Mouse (Mus musculus): ENCODE measurements around the gene Arl6ip5.
A peak's percentile ranks its signal among the peaks of the same experiment; 100 is the strongest.
"Not testable (repeated sequence)": the region's sequence is repeated elsewhere in the genome, so short reads cannot be mapped to it uniquely, and the experiment has no call there.

Arl6ip5 gene

DNA sequence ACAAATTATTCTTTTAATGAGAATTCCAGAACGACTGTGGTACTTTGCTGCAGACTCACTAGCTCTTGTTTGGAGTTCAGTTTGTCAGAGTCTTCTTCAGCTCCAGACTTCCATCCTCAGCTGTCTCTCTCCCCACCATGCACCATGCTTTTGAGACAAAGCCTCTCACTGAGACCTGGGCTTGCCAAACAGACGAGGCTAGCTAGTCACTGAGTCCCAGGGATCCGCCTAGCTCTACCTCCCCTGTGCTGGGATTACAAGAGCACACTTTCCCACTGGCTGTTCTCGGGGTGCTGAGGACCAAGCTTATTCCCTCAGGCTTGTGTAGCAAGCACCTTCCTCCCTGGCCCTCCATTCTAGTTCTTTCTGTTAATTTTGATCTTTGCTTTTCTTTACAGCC lies 13.1 kb downstream of the Arl6ip5 start:
- no peak for DNase-seq (ENCODE audit: low spot score)

DNA sequence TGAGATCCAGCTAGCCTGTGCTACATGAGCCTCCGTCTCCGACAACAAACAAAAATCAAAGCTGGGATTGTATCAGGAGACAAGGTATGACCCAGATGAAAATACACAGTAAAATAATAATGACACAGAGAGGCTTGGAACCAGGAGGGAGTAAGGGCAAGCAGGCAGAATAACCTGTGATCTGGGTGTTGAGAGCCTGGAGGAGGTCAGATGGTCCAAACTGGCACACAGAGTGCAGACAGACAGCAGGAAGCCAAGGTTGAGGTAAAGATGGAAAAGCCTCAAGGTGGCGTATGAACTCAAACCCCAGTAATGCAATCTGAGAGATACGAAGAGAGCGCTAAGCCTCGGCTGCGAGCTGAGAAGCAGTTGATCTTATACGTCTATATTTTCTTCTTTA lies 14.0 kb downstream of the Arl6ip5 start:
- no peak for DNase-seq (ENCODE audit: low spot score)

DNA sequence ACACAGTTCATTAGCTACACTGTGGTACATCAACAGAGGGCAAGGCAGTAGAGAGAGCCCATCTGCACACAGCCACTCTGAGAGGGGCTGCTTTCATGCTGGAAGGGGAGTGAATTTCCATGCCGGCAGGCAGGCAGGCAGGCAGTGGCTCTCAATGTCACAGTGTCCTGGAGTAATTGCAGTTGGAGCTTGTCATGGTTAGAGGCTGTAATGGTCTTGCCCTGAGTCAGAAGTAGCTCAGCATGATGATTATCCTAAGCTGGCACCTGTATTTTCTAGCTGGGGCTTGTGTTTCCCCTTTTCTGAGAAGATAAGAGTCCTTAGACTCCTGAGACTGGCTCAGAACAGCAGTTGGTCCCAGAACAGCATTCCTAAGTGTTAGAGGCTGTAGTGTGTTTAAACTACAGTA lies 15.6 kb downstream of the Arl6ip5 start:
- no peak for DNase-seq (ENCODE audit: low spot score)

- no peak for DNase-seq (ENCODE audit: low spot score)
Measured at GRCm38 (mm10) chr6:97227067-97227847, 16.8 kb downstream of the Arl6ip5 start.

DNA sequence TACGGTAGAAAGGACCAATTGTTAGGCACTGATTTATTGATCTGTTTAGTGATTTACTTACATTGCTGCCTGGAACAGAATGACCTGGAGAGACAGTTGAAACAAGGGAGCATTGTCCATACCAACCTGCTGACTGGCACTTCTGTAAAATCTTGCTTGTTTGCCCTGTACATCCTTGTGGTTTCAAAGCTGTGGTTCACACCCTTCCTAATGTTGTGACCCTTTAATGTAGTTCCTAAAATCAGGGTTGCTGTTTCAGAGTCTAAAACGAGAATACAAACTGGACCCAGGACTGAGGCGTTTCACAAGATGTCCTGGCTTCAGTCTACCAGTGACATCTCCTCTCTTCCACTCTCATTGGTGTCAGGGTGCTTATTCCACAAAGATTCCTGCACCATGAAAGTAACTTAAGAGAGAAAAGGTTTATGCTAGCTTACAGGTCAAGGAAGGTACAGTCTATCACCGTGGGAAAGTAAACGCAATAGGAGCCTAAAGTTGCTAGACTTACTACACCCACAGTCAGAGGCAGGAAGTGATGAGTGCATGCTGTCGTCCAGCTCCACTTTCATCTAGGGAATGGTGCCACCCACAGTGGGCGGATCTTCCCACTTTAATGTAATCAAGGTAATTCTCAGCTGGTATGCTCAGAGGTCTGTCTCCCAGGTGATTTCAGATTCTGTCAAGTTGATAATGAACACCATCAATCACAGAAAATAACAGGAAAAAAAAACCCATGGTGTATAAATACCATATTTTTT lies 24.6 kb downstream of the Arl6ip5 start:
- no peak for DNase-seq (ENCODE audit: low spot score)

DNA sequence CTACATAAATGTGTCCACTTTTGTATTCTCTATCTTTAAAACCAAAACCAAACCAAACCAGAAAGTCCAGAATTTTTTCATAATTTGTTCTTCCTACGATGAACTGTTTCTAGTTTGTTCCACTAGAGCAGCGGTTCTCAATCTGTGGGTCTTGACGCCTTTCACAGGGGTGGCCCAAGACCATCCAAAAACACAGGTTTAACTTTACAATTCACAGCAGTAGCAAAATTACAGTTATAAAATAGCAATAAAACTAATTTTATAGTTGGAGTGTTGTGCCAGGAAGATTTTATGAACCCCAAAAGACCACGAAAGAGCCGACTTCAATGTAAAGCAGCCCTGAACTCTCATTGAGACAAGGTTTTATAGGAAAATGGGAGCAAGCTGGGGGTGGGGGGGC lies 25.6 kb downstream of the Arl6ip5 start:
- no peak for DNase-seq (ENCODE audit: low spot score)

DNA sequence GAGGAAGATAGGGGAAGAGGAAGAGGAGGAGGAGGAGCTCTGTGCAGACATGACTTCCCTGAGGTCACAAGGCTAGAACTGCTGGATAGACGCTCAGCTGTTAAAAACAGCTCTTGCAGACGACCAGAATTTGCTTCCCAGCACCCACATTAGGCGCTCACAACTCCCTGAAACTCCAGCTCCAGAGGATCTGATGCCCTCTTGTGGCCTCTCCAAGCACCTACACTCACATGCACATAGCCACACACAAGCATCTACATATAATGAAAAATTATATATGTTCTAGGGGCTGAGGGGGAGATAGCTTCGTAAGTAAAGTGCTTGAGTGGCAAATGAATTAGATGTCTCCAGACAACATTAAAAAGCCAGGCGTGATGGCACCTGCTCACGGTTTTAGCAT lies 28.9 kb downstream of the Arl6ip5 start:
- DNase-seq (ENCODE audit: low spot score): no peak

- DNase-seq (ENCODE audit: low spot score): no peak
Measured at GRCm38 (mm10) chr6:97240092-97240491, 29.6 kb downstream of the Arl6ip5 start.

- DNase-seq (ENCODE audit: low spot score): no peak
Measured at GRCm38 (mm10) chr6:97242522-97242921, 32.0 kb downstream of the Arl6ip5 start.

DNA sequence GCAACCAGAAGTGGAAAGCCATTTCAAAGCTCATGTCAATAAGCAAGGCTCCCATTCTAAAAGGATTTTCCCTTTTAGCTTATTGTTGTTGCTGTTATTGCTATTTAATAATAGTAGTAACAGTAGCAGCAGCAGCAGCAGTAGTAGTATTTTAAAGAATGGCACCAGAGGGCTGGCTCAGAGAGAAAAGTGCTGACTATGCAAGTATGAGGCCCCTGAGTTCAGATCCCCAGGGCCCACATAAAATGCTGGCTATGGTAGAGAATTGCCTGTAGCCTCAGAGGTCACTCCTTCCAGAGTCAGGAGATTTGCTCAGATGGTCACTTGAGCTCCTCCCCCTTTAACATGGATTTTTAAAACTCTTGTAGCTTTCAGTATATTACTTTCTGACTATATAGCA lies 34.7 kb downstream of the Arl6ip5 start:
- no peak for DNase-seq (ENCODE audit: low spot score)

- peak; percentile 68 for DNase-seq (ENCODE audit: low spot score)
Measured at GRCm38 (mm10) chr6:97250966-97251365, 40.5 kb downstream of the Arl6ip5 start.

DNA sequence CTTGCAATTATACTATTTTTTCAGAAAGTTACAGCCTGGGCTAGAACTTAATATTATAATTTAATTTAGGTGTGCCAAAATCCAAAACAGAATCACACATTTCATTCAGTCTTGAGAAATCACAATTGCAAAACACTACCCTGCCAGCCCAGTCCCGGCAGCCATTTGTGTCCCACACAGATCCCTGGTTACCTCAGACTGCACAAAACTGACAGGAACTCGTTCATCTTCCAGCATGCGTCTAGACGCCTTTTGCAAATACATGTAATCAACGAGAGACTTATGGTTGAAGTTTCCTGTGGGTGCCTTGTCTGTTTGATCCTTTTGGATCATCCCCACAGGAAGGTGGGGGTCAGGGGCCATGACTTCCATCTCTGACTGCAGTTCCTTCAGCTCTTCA lies 41.6 kb downstream of the Arl6ip5 start:
- no peak for DNase-seq (ENCODE audit: low spot score)

DNA sequence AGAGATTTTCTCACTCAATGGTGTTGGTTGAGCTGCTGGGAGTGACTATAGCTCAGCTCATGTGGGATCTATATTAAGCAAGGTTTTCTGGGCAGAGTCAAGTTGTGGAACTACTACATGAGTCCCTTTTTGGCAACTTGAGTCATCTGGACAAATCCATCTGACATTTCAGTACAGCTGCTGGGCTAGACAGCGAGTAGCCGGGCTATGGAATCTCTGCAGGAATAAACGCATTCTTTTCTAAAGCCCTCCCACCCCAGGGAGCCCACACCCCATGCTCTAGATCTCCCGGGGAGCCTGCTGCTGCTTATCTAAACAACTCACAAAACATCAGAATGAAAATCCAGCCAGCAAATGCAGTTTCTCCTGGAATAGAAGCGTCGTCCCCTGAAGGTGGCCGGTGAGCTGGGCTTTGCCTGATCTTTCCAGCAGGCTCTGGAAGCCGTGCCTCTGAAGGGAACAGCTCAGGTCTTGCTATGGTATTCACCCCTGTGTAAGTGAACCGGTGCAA lies 42.3 kb downstream of the Arl6ip5 start, which contains the start of gene Lmod3:
Gene Lmod3 (minus strand): TSS at position 49 of the 511 bp plus-strand sequence.
- DNase-seq (ENCODE audit: low spot score): no peak

- DNase-seq (ENCODE audit: low spot score): no peak
Measured at GRCm38 (mm10) chr6:97258489-97258888, 48.0 kb downstream of the Arl6ip5 start.

DNA sequence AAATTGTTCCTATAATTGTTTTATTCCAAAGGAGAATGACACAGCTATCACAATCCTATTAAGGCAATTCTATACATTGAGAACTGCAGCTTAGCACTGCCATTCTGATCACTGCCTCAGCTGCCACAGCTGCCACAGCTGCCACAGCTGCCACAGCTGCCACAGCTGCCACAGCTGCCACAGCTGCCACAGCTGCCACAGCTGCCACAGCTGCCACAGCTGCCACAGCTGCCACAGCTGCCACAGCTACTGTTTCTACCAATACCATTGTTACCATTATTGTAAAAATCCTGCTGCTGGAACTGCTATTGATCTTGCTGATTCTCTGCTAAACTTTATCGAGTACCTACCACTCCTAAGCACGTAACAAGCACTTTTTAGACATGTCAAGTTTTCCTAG lies 49.4 kb downstream of the Arl6ip5 start:
- not testable (repeated sequence) for DNase-seq (ENCODE audit: low spot score)

- no peak for DNase-seq (ENCODE audit: low spot score)
Measured at GRCm38 (mm10) chr6:97262229-97262628, 51.7 kb downstream of the Arl6ip5 start.

GRCm38 (mm10) chr6:97263750-97264149 lies 53.3 kb downstream of the Arl6ip5 start:
- DNase-seq (ENCODE audit: low spot score): not testable (repeated sequence)

DNA sequence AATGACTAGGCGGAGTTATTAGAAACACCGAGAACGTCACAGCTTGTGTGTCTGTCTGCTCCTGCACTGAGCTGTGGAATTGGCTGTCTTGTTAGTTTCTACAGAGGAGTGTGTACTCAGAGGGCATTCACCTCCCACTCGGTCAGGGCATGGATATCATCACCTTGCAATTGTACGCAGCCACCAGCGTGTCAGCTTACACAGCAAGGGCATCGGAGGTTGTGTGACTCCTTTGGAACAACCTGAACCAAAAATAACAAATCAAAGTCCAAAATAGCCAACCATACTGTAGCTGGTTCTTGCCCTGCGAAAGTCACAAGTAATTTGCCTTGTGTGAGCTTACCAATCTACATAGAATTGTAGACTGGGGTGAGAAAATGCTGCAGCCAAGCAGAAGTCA lies 54.8 kb downstream of the Arl6ip5 start:
- no peak for DNase-seq (ENCODE audit: low spot score)

- DNase-seq (ENCODE audit: low spot score): no peak
Measured at GRCm38 (mm10) chr6:97265705-97266104, 55.2 kb downstream of the Arl6ip5 start.

DNA sequence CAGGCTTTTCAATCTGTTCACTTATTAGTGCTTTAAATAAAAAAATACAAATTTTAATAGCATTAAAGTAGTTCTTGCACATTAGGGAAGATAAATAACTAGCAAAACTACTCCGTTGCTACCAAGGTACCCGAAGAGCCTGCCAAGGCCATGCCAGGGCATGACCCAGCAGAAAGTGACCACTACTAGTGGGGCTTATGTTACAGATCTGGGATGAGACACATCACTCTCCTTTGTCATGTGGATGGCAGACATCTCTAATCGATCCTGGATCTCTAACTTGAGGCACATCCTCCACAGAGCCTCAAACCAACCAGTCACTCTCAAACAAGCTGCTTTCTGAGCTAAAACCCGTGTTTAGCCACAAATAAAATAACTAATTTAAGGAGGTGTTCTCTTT lies 56.2 kb downstream of the Arl6ip5 start:
- no peak for DNase-seq (ENCODE audit: low spot score)

GRCm38 (mm10) chr6:97267132-97267531 lies 56.6 kb downstream of the Arl6ip5 start:
- DNase-seq (ENCODE audit: low spot score): no peak

- no peak for DNase-seq (ENCODE audit: low spot score)
Measured at GRCm38 (mm10) chr6:97269596-97269995, 59.1 kb downstream of the Arl6ip5 start.

DNA sequence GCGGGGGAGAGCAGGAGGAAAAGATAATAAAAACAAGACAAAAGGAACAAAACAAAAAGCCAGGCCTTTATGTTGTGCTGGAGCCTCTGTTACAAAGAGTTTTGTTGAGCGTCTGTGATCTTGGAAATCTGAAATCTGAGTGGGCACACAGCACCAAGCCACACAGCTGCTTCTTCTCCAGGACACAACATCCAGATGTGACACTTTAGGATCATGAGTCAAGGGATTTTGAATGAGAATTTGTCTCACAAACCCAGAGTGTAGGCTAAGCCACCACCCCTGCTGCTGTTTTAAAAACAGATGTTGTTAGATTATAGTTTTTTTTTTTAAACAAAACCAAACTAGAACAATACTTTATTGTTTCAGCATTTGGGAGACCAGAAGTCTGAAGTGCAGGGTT lies 61.9 kb downstream of the Arl6ip5 start:
- no peak for DNase-seq (ENCODE audit: low spot score)

Measured in lung, postnatal 25 days (tissue).